20 mouse cellular contexts compared by ENCODE assay signal in genomic region chr10:39772259-39772658, GRCm38 (mm10). TPM values are rescaled to one million over a fixed set of nuclear protein-coding genes. Genes with fewer than 3 reads are reported as not detected.
DNase-seq lines count a peak whose midpoint lies in the region; ATAC-seq lines count a peak whose summit lies in the region.
"Had no signal": no experiment of that assay in that cellular context is flagged by ENCODE, and none has a peak within 500 bp of the region (broad histone marks: within the 10 kb centered on the region; RNA-seq: fewer than 3 reads in every experiment).

No protein-coding gene starts in this region.

- WGBS in embryonic facial prominence, embryonic 11.5 days: 70% methylated on average over 2 of the region's 2 CpGs
- WGBS in embryonic facial prominence, embryonic 10.5 days: 82% methylated on average over 2 of the region's 2 CpGs

- H3K36me3 ChIP-seq in embryonic facial prominence, embryonic 11.5 days (replicated peaks; ENCODE audit: control insufficient read depth, insufficient read depth, low read depth, low read length): no peaks in the 10 kb centered on the region
- no peaks in the 10 kb centered on the region for H3K36me3 ChIP-seq in embryonic facial prominence, embryonic 10.5 days (replicated peaks)
- H3K36me3 ChIP-seq: embryonic facial prominence, embryonic 13.5 days; forebrain, embryonic 12.5 days; heart, embryonic 10.5 days had no signal

- H3K27ac ChIP-seq in embryonic facial prominence, embryonic 11.5 days (replicated peaks; ENCODE audit: low read depth, low read length): no peak overlapping the region
- H3K27ac ChIP-seq in embryonic facial prominence, embryonic 10.5 days (replicated peaks): no peak overlapping the region
- H3K27ac ChIP-seq: embryonic facial prominence, embryonic 13.5 days; forebrain, embryonic 12.5 days; heart, embryonic 10.5 days; hindbrain, embryonic 14.5 days had no signal

- H3K4me1 ChIP-seq in embryonic facial prominence, embryonic 11.5 days (ENCODE audit: control insufficient read depth, insufficient read depth, low read length): no peaks in the 10 kb centered on the region
- H3K4me1 ChIP-seq in embryonic facial prominence, embryonic 10.5 days: peaks cover 16% of the 10 kb centered on the region

- no peak overlapping the region for H3K4me2 ChIP-seq in embryonic facial prominence, embryonic 11.5 days (ENCODE audit: low read depth, low read length)
- H3K4me2 ChIP-seq: embryonic facial prominence, embryonic 13.5 days; forebrain, embryonic 12.5 days; hindbrain, embryonic 14.5 days had no signal

- H3K9me3 ChIP-seq in embryonic facial prominence, embryonic 11.5 days (replicated peaks; ENCODE audit: control insufficient read depth, low read length): no peaks in the 10 kb centered on the region
- no peaks in the 10 kb centered on the region for H3K9me3 ChIP-seq in embryonic facial prominence, embryonic 10.5 days
- H3K9me3 ChIP-seq: embryonic facial prominence, embryonic 13.5 days; forebrain, embryonic 12.5 days; heart, embryonic 10.5 days had no signal

- no peak for ATAC-seq in embryonic facial prominence, embryonic 11.5 days (replicated peaks; ENCODE audit: insufficient number of reproducible peaks, low FRiP score, low TSS enrichment, low read depth)
- ATAC-seq: forebrain, embryonic 16.5 days had no signal

- H3K9ac ChIP-seq in embryonic facial prominence, embryonic 11.5 days (replicated peaks; ENCODE audit: low read length): no peak overlapping the region
- H3K9ac ChIP-seq: embryonic facial prominence, embryonic 13.5 days; forebrain, embryonic 12.5 days; hindbrain, embryonic 14.5 days had no signal

- H3K4me3 ChIP-seq in embryonic facial prominence, embryonic 11.5 days (ENCODE audit: low read depth, low read length): no peak overlapping the region
- H3K4me3 ChIP-seq in embryonic facial prominence, embryonic 10.5 days: no peak overlapping the region
- H3K4me3 ChIP-seq: embryonic facial prominence, embryonic 13.5 days; forebrain, embryonic 12.5 days; heart, embryonic 10.5 days had no signal

- no peaks in the 10 kb centered on the region for H3K27me3 ChIP-seq in embryonic facial prominence, embryonic 11.5 days (ENCODE audit: control insufficient read depth, insufficient read depth, low read length)
- H3K27me3 ChIP-seq in embryonic facial prominence, embryonic 10.5 days (replicated peaks; ENCODE audit: low read depth, poor library complexity, severe bottlenecking): no peaks in the 10 kb centered on the region
- H3K27me3 ChIP-seq: embryonic facial prominence, embryonic 13.5 days; forebrain, embryonic 12.5 days had no signal

- peak; percentile 18 for DNase-seq in embryonic facial prominence, embryonic 11.5 days (ENCODE audit: low spot score)
- DNase-seq in embryonic facial prominence, embryonic 10.5 days (ENCODE audit: low spot score): no peak
- peak; percentile 3 for DNase-seq in lung, postnatal 10 days
- no peak for DNase-seq in lung, postnatal 36 days
- DNase-seq in thymus, postnatal 4 days: peak; percentile 28
- DNase-seq in thymus, adult 18-20 months: no peak
- DNase-seq in spleen, postnatal 36 days (ENCODE audit: low spot score in 2 of 2): no peak
- DNase-seq: adrenal gland, adult 2 months; adrenal gland, postnatal 25 days; cerebellum, adult 18-20 months; cerebellum, adult 9-11 months; gastrocnemius, postnatal 10 days; heart, adult 18-20 months; heart, postnatal 10 days; heart, postnatal 4 days had no signal

RNA-seq across cellular contexts. Expression of gene Rev3l, which starts 40.3 kb away (rescaled TPM):
- polyA plus RNA-seq in embryonic facial prominence, embryonic 11.5 days (2014; fragmentation: Nextera tagmentation; extraction: Ambion mirVana): 19.9 and 21.8 TPM in 2 replicates
- polyA plus RNA-seq in embryonic facial prominence, embryonic 10.5 days (2016; fragmentation: Nextera tagmentation; extraction: Ambion mirVana): 12.8 and 14.2 TPM in 2 replicates

Comparison
In these comparisons a context has a peak if more than half of its experiments do, and no peak if none do; other contexts are left out.
1. DNase-seq: peak in embryonic facial prominence, embryonic 11.5 days (single experiment), lung, postnatal 10 days (single experiment) and thymus, postnatal 4 days (single experiment); none in embryonic facial prominence, embryonic 10.5 days (single experiment), lung, postnatal 36 days (single experiment), thymus, adult 18-20 months (0 of 2) and spleen, postnatal 36 days (0 of 2).